Mouse (Mus musculus): ENCODE results near the gene Sh2b1. TPM values are rescaled to one million over a fixed set of nuclear protein-coding genes. Genes with fewer than 3 reads are reported as not detected.

Sh2b1 gene
- total and polyA plus RNA-seq, 2 experiments from 2014 or later, result 30.3 to 34.5 TPM

DNA sequence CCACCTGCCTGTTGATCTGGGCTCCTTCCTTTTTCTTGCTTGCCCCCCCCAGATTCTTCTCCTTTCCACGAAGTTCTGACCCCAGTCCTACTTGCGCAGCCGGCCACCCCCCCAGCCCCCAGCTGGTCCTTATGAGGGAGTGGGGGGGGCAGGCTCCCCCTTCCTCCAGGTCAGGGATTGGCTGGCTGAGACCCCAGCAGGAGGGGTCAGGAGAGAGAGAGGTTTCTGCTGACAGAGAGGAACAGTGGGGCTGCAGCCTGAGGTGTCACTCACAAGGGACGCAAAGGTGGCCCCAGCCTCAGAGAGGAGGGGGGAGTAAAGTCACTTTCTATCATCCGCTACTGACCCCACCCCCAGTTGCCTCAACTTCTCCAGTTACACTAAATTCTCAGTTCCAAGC lies 12.2 kb downstream of the Sh2b1 start, which contains the start of gene Atp2a1:
Atp2a1 (minus strand) TSS at position 105 of the 400 bp plus-strand sequence.
- Histone ChIP-seq H3K4me2 (ENCODE audit: low read depth, low read length) (no peak within 1 kb of the TSS), H3K4me1 (ENCODE audit: control insufficient read depth, insufficient read depth) (peaks cover 31% of the 10 kb centered on the region), H3K4me3 (ENCODE audit: low read depth, low read length) (no peak within 1 kb of the TSS), H3K9me3 (replicated peaks; ENCODE audit: control insufficient read depth, low read length) (no peaks in the 10 kb centered on the region), H3K27me3 (ENCODE audit: control insufficient read depth, insufficient read depth, low read length) (no peaks in the 10 kb centered on the region), H3K27ac (ENCODE audit: low read depth) (no peak within 1 kb of the TSS), H3K36me3 (replicated peaks; ENCODE audit: control insufficient read depth, insufficient read depth, low read length) (peaks cover 12% of the 10 kb centered on the region), H3K9ac (replicated peaks; ENCODE audit: low read depth, low read length) (no peak within 1 kb of the TSS)
- DNase-seq (ENCODE audit: low spot score) (no peak), ATAC-seq (ENCODE audit: insufficient read depth, low read depth) (no peak)
- WGBS, result 65% methylated on average over 5 of the region's 5 CpGs
- TF ChIP-seq EP300 (IDR thresholded peaks at IDR 0.05; ENCODE audit: low read depth), result no peak
- TF ChIP-seq CTCF (IDR thresholded peaks at IDR 0.05; ENCODE audit: low read depth), result no peak

DNA sequence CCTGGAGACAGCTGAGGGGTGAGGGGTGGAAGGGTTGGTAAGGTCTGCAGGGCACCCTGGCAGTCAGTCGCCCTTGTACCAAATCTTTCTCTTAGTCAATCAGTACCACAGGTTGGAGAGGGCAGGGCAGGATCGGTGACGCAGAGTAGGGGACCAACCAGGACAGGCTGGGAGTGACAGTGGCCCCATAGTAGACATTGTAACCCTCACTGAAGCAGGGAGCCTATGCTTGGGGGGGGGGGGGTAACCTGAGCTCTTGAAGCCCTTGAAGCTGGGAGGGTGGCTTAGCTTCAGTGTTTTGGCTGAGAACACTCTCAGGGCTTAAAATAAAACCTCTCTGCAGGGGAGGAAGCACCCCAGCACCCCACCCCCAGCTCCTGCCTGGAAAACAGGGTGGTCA lies 13.6 kb downstream of the Sh2b1 start:
- Histone ChIP-seq H3K27me3 (ENCODE audit: control insufficient read depth, insufficient read depth, low read length) (no peaks in the 10 kb centered on the region), H3K4me2 (ENCODE audit: low read depth, low read length) (no peak overlapping the region), H3K9ac (replicated peaks; ENCODE audit: low read depth, low read length) (no peak overlapping the region), H3K36me3 (replicated peaks; ENCODE audit: control insufficient read depth, insufficient read depth, low read length) (no peaks in the 10 kb centered on the region; the same call in 1 of the 2 replicates), H3K27ac (ENCODE audit: low read depth) (no peak overlapping the region), H3K4me1 (ENCODE audit: control insufficient read depth, insufficient read depth) (peaks cover 31% of the 10 kb centered on the region), H3K9me3 (replicated peaks; ENCODE audit: control insufficient read depth, low read length) (no peaks in the 10 kb centered on the region), H3K4me3 (ENCODE audit: low read depth, low read length) (no peak overlapping the region)
- no peak for DNase-seq (ENCODE audit: low spot score)
- ATAC-seq (ENCODE audit: insufficient read depth, low read depth), result no peak
- TF ChIP-seq EP300 (IDR thresholded peaks at IDR 0.05; ENCODE audit: low read depth) (no peak), CTCF (IDR thresholded peaks at IDR 0.05; ENCODE audit: low read depth) (no peak)
- whole genome bisulfite sequencing, result 84% methylated on average over 3 of the region's 3 CpGs

DNA sequence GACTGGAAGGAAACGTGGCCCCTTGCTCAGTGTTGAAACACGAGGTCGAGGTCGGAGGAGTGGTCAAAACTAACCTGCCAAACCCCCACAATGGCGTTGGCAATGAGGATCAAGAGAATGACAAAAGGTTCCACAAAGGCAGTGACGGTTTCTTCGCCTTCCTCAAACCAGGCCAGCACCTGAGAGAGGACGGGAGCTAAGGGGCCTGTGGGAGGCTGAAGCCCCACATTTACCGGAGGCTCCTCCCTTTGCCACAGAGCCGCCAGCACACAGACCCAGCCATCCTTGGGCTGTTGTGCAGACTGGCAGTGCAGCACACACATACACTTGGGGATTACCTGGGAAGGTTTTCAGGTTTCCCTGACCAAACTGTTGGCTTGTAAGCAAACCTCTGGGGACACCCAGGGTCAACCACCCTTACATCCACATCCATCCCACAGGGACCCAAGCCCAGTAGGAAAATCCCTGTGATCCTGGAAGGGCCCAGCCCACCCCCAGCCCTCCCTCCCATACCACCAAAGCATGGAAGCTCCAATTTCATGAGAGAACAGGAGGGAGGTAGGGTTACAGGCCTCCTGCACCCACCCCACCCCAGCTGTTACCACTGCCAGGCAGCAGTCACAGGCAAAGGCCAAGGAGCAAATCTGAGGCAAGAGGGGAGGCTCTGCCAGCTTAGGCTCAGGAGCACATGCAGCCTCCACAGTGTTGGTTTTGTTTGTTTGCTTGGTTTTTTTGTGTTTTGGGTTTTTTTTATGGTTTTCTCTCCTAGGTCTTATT lies 14.4 kb downstream of the Sh2b1 start:
- no peak overlapping the region for H3K9ac ChIP-seq (replicated peaks; ENCODE audit: low read depth, low read length)
- WGBS, result 61% methylated on average over 10 of the region's 10 CpGs

DNA sequence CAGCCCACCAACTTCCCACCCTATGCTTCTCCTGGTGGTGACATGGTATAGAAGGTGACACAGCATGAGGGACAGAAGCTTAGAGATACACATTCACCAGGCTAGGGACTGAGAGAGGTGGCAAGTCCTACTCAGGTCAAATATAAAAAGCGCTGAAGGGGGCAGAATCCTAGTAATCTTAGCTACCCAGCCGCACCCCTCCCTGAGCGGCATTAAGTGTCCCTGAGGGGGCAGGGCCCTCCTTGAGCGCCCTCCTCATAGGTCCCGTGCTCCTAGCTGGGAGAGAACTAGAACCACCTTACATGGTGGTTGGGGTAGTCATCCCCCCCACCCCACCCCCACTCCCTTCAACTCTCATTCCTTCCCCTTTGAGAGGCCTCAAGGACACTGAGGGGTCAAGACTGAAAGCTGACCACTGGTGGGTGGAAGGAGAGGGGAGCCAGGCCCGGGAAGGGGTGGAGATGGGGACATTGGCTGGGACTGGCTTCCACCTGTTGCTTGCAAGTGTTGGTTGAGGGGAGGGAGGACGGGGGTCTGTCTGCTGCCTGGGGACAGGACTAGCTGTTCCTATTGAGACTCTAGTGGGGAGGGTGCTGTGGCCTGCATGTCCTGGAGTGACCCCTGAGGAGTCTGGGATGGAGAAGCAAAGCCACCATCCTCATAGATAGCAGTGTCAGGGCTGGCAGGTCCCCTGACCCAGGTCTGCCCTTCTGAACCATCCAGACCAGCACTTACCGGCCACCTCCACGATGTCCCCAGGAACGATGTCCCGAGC lies 16.2 kb downstream of the Sh2b1 start:
- peaks cover 8% of the 10 kb centered on the region for H3K4me1 ChIP-seq (ENCODE audit: control insufficient read depth, insufficient read depth)
- ATAC-seq (ENCODE audit: insufficient read depth, low read depth) (0 out of 2 replicates have a peak, but pooled peaks have one; percentile 17), DNase-seq (ENCODE audit: low spot score) (no peak)
- H3K4me2 ChIP-seq (ENCODE audit: low read depth, low read length), result no peak overlapping the region
- no peak overlapping the region for H3K4me3 ChIP-seq (ENCODE audit: low read depth, low read length)
- TF ChIP-seq CTCF (IDR thresholded peaks at IDR 0.05; ENCODE audit: low read depth) (no peak), EP300 (IDR thresholded peaks at IDR 0.05; ENCODE audit: low read depth) (no peak)
- no peaks in the 10 kb centered on the region for H3K36me3 ChIP-seq (replicated peaks; ENCODE audit: control insufficient read depth, insufficient read depth, low read length)
- no peak overlapping the region for H3K27ac ChIP-seq (ENCODE audit: low read depth)
- H3K9ac ChIP-seq (replicated peaks; ENCODE audit: low read depth, low read length), result no peak overlapping the region
- 74% methylated on average over 10 of the region's 11 CpGs for WGBS
- no peaks in the 10 kb centered on the region for H3K9me3 ChIP-seq (replicated peaks; ENCODE audit: control insufficient read depth, low read length)
- H3K27me3 ChIP-seq (ENCODE audit: control insufficient read depth, insufficient read depth, low read length), result no peaks in the 10 kb centered on the region

More for the DNA sequence above, 14.4 kb downstream of the Sh2b1 start:
- Histone ChIP-seq H3K4me2 (ENCODE audit: low read depth, low read length) (no peak overlapping the region), H3K27ac (ENCODE audit: low read depth) (no peak overlapping the region), H3K36me3 (replicated peaks; ENCODE audit: control insufficient read depth, insufficient read depth, low read length) (no peaks in the 10 kb centered on the region), H3K9me3 (replicated peaks; ENCODE audit: control insufficient read depth, low read length) (no peaks in the 10 kb centered on the region), H3K4me1 (ENCODE audit: control insufficient read depth, insufficient read depth) (peaks cover 25% of the 10 kb centered on the region), H3K4me3 (ENCODE audit: low read depth, low read length) (no peak overlapping the region), H3K27me3 (ENCODE audit: control insufficient read depth, insufficient read depth, low read length) (no peaks in the 10 kb centered on the region)
- DNase-seq (ENCODE audit: low spot score) (no peak), ATAC-seq (ENCODE audit: insufficient read depth, low read depth) (no peak)
- TF ChIP-seq EP300 (IDR thresholded peaks at IDR 0.05; ENCODE audit: low read depth) (no peak), CTCF (IDR thresholded peaks at IDR 0.05; ENCODE audit: low read depth) (no peak)

DNA sequence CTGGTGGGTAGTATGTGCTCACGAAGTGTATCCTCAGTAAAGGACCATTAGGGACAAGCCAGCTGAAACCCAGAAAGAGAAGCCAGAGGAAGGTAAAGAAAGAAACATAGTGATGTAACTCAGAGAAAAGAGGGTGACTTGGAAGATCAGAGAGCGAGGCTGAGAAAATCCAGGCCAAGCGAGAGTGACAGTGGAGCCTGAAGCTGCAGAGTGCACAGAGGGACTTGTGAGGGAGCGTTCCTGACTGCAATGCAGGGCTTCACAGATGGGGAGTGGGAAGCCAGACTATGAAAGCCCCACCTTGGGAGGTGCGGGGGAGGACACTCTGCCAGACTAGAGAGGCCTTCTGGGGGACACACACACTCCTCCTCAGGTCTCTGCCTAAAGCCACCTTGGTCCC lies 17.0 kb downstream of the Sh2b1 start:
- TF ChIP-seq EP300 (IDR thresholded peaks at IDR 0.05; ENCODE audit: low read depth), result no peak
- no peak for TF ChIP-seq CTCF (IDR thresholded peaks at IDR 0.05; ENCODE audit: low read depth)
- 69% methylated on average over 5 of the region's 5 CpGs for WGBS
- H3K9ac ChIP-seq (replicated peaks; ENCODE audit: low read depth, low read length), result no peak overlapping the region

More for the DNA sequence above, 17.0 kb downstream of the Sh2b1 start:
- no peaks in the 10 kb centered on the region for H3K9me3 ChIP-seq (replicated peaks; ENCODE audit: control insufficient read depth, low read length)
- DNase-seq (ENCODE audit: low spot score), result no peak
- ATAC-seq (ENCODE audit: insufficient read depth, low read depth), result no peak
- no peaks in the 10 kb centered on the region for H3K36me3 ChIP-seq (replicated peaks; ENCODE audit: control insufficient read depth, insufficient read depth, low read length)
- no peaks in the 10 kb centered on the region for H3K27me3 ChIP-seq (ENCODE audit: control insufficient read depth, insufficient read depth, low read length)
- no peak overlapping the region for H3K4me3 ChIP-seq (ENCODE audit: low read depth, low read length)
- H3K4me1 ChIP-seq (ENCODE audit: control insufficient read depth, insufficient read depth), result peaks cover 8% of the 10 kb centered on the region
- no peak overlapping the region for H3K4me2 ChIP-seq (ENCODE audit: low read depth, low read length)
- H3K27ac ChIP-seq (ENCODE audit: low read depth), result no peak overlapping the region
